Mouse (Mus musculus) embryonic facial prominence, embryonic 11.5 days (tissue): ENCODE measurements around the gene Il2rb. TPM values are rescaled to one million over a fixed set of nuclear protein-coding genes. Genes with fewer than 3 reads are reported as not detected.

Source experiments
- ATAC-seq: fragments of 200-750 bp; cut with Nextera tagmentation; replicated peaks from 2 replicates; pipeline ENCODE4 v1.8.0; 2017; ENCODE audit warnings: low read depth; ENCODE audit not compliant: insufficient number of reproducible peaks, low FRiP score, low TSS enrichment
- DNase-seq: peaks from one replicate; pipeline ENCODE4 v3.0.0-alpha.2; 2015; ENCODE audit warnings: low spot score
- H3K27ac ChIP-seq: fragments of 300-500 bp; sonication (generic); replicated peaks from 2 replicates; pipeline ENCODE4 v1.5.1; 2014; ENCODE audit warnings: mild to moderate bottlenecking, low read depth, low read length, control low read depth
- H3K27me3 ChIP-seq: fragments of 300-500 bp; sonication (generic); 2 replicates; pipeline ENCODE4 v1.6.1; 2014; ENCODE audit warnings: mild to moderate bottlenecking, low read length, moderate library complexity, mixed read lengths; ENCODE audit not compliant: control insufficient read depth, insufficient read depth
- H3K36me3 ChIP-seq: fragments of 300-500 bp; sonication (generic); replicated peaks from 2 replicates; pipeline ENCODE4 v1.6.1; 2014; ENCODE audit warnings: low read depth, mild to moderate bottlenecking, low read length, moderate library complexity, mixed read lengths; ENCODE audit not compliant: control insufficient read depth, insufficient read depth
- H3K4me1 ChIP-seq: fragments of 300-500 bp; sonication (generic); 2 replicates; pipeline ENCODE4 v1.6.1; 2014; ENCODE audit warnings: low read length, mixed read lengths; ENCODE audit not compliant: control insufficient read depth, insufficient read depth
- H3K4me2 ChIP-seq: fragments of 300-500 bp; sonication (generic); 2 replicates; pipeline ENCODE4 v1.6.1; 2014; ENCODE audit warnings: low read depth, mild to moderate bottlenecking, control low read depth, low read length, moderate library complexity
- H3K4me3 ChIP-seq: fragments of 300-500 bp; sonication (generic); 2 replicates; pipeline ENCODE4 v1.5.1; 2014; ENCODE audit warnings: low read depth, low read length, control low read depth
- H3K9ac ChIP-seq: fragments of 300-500 bp; sonication (generic); replicated peaks from 2 replicates; pipeline ENCODE4 v1.6.1; 2014; ENCODE audit warnings: mild to moderate bottlenecking, control low read depth, low read length
- H3K9me3 ChIP-seq: fragments of 300-500 bp; sonication (generic); replicated peaks from 2 replicates; pipeline ENCODE4 v1.6.1; 2016; ENCODE audit warnings: mild to moderate bottlenecking, low read length, inconsistent platforms, mixed read lengths; ENCODE audit not compliant: control insufficient read depth
- WGBS: fragments of 180-500 bp; shearing (Covaris S2); extraction: QIAGEN DNeasy Blood & Tissue Kit; methylation state at CpG from one replicate; pipeline ENCODE4 v1.1.7; 2014; 5-methylcytosine and 5-hydroxymethylcytosine counted together
- polyA plus RNA-seq: library from polyadenylated mRNA; unstranded; fragments of >200 nt; fragmentation: Nextera tagmentation; extraction: Ambion mirVana; gene quantifications from 2 replicates; pipeline ENCODE4 v1.2.1, GENCODE M21; 2014

Il2rb gene
- 0.17 TPM in 1 of 2 replicates, not detected in the other for polyA plus RNA-seq

GRCm38 (mm10) chr15:78494968-78495406 lies at the start of gene Il2rb:
TSS of gene Il2rb (minus strand) at chr15:78495271.
- H3K9ac ChIP-seq = no peak within 1 kb of the TSS
- no peaks in the 10 kb centered on the region for H3K4me1 ChIP-seq
- H3K27ac ChIP-seq = no peak within 1 kb of the TSS
- H3K4me2 ChIP-seq = no peak within 1 kb of the TSS
- H3K4me3 ChIP-seq = no peak within 1 kb of the TSS
- no peaks in the 10 kb centered on the region for H3K36me3 ChIP-seq
- no peaks in the 10 kb centered on the region for H3K27me3 ChIP-seq
- no peaks in the 10 kb centered on the region for H3K9me3 ChIP-seq
- WGBS = 87% methylated on average over 11 of the region's 11 CpGs
- DNase-seq (no peak), ATAC-seq (no peak)

GRCm38 (mm10) chr15:78544561-78545001 lies 49.5 kb upstream of the Il2rb start, which contains the start of gene Sstr3:
TSS of gene Sstr3 (minus strand) at chr15:78544685.
- DNase-seq = no peak
- no peak within 1 kb of the TSS for H3K4me2 ChIP-seq
- no peaks in the 10 kb centered on the region for H3K9me3 ChIP-seq
- no peaks in the 10 kb centered on the region for H3K36me3 ChIP-seq
- H3K27me3 ChIP-seq = no peaks in the 10 kb centered on the region; the same call in 1 of the 2 replicates
- peak within 1 kb of the TSS; percentile 18; the same call in 1 of the 2 replicates for H3K9ac ChIP-seq
- H3K27ac ChIP-seq = no peak within 1 kb of the TSS
- WGBS = 14% methylated on average over 14 of the region's 14 CpGs
- H3K4me1 ChIP-seq = no peaks in the 10 kb centered on the region
- ATAC-seq = no peak
- no peak within 1 kb of the TSS for H3K4me3 ChIP-seq

DNA sequence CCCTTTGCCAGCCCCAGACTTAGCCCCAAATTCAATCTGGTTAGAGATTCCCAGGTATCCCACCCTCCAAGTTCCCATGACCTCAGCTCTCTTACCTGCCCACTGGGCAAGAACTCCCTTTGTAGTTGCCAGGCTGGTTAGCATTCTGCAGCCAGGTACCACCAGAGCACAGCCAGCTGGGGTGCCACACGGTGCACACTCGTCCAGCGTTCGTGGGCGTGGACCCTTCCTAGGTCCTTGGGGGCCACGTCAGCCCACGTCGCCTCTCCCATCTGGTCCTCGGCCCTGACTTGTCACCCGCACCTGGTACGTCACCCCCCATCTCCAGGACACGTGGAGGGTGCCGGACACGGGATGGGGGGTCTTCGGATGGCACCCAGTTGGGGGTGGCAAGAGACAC lies 49.0 kb upstream of the Il2rb start:
- Histone ChIP-seq H3K27me3 (no peaks in the 10 kb centered on the region; the same call in 1 of the 2 replicates), H3K9ac (no peak overlapping the region)

DNA sequence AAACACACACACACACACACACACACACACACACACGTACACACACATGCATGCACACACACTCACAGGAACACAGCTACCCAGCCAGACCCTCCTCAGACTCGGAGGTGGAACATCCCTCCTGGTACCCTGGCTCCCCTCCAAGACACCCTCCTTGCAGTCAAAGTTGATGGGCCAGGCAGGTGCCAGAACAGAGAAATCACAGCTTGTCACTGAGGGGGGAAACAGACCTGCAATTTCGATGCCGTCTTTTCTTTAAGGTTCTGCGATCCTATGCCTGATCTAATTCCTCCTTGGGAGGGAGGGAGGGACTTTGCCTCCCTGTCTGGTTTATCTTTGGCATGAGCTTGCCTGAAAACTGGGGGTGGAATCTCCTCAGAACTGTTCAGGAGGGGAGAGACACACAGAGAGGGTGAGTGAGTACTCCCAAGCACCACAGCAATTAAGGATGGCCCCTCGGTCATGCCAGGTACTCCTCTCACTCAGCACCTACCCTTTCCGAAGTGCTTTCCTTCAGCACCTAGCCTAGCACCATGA lies 47.8 kb upstream of the Il2rb start:
- no peaks in the 10 kb centered on the region; the same call in 1 of the 2 replicates for H3K27me3 ChIP-seq
- H3K4me2 ChIP-seq = no peak overlapping the region
- H3K9ac ChIP-seq = no peak overlapping the region
- no peak for ATAC-seq
- H3K27ac ChIP-seq = no peak overlapping the region
- H3K4me1 ChIP-seq = no peaks in the 10 kb centered on the region
- DNase-seq = no peak
- H3K9me3 ChIP-seq = no peaks in the 10 kb centered on the region
- no peaks in the 10 kb centered on the region for H3K36me3 ChIP-seq
- H3K4me3 ChIP-seq = no peak overlapping the region
- 81% methylated on average over 7 of the region's 7 CpGs for WGBS

More for the DNA sequence above, 49.0 kb upstream of the Il2rb start:
- H3K4me2 ChIP-seq = no peak overlapping the region
- H3K4me1 ChIP-seq = no peaks in the 10 kb centered on the region
- ATAC-seq = no peak
- no peak overlapping the region for H3K4me3 ChIP-seq
- 83% methylated on average over 15 of the region's 15 CpGs for WGBS
- no peak overlapping the region for H3K27ac ChIP-seq
- H3K9me3 ChIP-seq = no peaks in the 10 kb centered on the region
- no peak for DNase-seq
- H3K36me3 ChIP-seq = no peaks in the 10 kb centered on the region

GRCm38 (mm10) chr15:78542098-78542766 lies 47.2 kb upstream of the Il2rb start:
- 85% methylated on average over 3 of the region's 3 CpGs for WGBS
- no peak overlapping the region for H3K4me2 ChIP-seq
- DNase-seq = no peak

DNA sequence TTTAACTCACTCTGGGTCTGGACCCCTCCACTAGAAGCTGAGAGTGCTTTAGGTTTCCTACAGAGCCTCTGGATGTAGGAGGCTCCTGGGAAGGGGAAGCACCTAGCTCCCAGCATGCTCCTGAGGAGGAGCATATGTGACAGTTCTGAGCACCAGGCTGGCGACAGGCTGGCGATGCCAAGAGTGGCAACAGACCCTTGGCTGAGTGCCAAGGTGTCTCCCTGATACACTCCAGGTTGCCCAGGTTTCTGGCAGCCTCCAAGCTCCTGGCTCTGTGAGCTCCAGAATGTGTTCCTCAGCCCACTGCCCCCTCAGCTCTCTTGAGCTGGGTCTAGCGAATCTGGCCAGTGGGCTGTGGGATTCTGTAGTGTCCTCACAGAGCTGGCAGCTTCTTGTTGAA lies 46.5 kb upstream of the Il2rb start:
- 63% methylated on average over 3 of the region's 3 CpGs for WGBS
- Histone ChIP-seq H3K36me3 (no peaks in the 10 kb centered on the region), H3K4me2 (no peak overlapping the region), H3K27ac (no peak overlapping the region), H3K4me1 (no peaks in the 10 kb centered on the region), H3K4me3 (no peak overlapping the region), H3K9ac (no peak overlapping the region), H3K27me3 (no peaks in the 10 kb centered on the region), H3K9me3 (no peaks in the 10 kb centered on the region)
- DNase-seq (no peak), ATAC-seq (no peak)

More at GRCm38 (mm10) chr15:78542098-78542766, 47.2 kb upstream of the Il2rb start:
- Histone ChIP-seq H3K27ac (no peak overlapping the region), H3K4me3 (no peak overlapping the region), H3K27me3 (no peaks in the 10 kb centered on the region), H3K4me1 (no peaks in the 10 kb centered on the region), H3K9me3 (no peaks in the 10 kb centered on the region), H3K9ac (no peak overlapping the region), H3K36me3 (no peaks in the 10 kb centered on the region)
- ATAC-seq = no peak

DNA sequence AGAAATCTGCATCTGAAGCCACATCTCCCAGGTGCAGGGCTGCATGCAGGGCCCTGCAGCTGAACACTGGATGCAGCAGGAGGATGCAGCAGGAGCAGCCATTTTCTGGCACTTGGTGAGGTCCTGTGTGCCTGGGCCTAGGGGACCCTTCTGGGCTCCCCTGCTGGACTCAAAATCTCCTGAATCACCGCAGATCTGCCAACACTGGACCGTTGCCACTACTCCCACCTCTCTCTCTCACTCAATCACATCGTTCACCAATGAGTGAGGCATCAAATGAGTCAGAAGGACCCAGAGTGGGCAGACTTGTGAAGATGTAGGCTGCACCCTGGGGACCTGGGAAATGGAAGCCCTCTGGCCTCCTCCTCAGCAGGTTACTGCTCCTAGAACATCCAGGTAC lies 46.0 kb upstream of the Il2rb start:
- Histone ChIP-seq H3K36me3 (no peaks in the 10 kb centered on the region), H3K9ac (no peak overlapping the region), H3K27me3 (no peaks in the 10 kb centered on the region), H3K9me3 (no peaks in the 10 kb centered on the region), H3K4me3 (no peak overlapping the region), H3K4me2 (no peak overlapping the region), H3K27ac (no peak overlapping the region), H3K4me1 (no peaks in the 10 kb centered on the region)
- 82% methylated on average over 3 of the region's 3 CpGs for WGBS
- DNase-seq (no peak), ATAC-seq (no peak)

GRCm38 (mm10) chr15:78535723-78536421 lies 40.8 kb upstream of the Il2rb start:
- Histone ChIP-seq H3K4me1 (no peaks in the 10 kb centered on the region), H3K9ac (no peak overlapping the region), H3K9me3 (no peaks in the 10 kb centered on the region), H3K4me3 (no peak overlapping the region), H3K4me2 (no peak overlapping the region), H3K27me3 (no peaks in the 10 kb centered on the region), H3K36me3 (no peaks in the 10 kb centered on the region), H3K27ac (no peak overlapping the region)
- DNase-seq = no peak
- WGBS = 42% methylated on average over 10 of the region's 10 CpGs
- no peak for ATAC-seq
